Mouse (Mus musculus) embryonic facial prominence, embryonic 11.5 days (tissue): ENCODE results near the gene Hoxd8. TPM values are rescaled to one million over a fixed set of nuclear protein-coding genes. Genes with fewer than 3 reads are reported as not detected.
A peak's percentile ranks its signal among the peaks of the same experiment; 100 is the strongest.

Experiments
- ATAC-seq: fragments of 200-750 bp; cut with Nextera tagmentation; replicated peaks from 2 replicates; pipeline ENCODE4 v1.8.0; 2017; ENCODE audit warnings: low read depth; ENCODE audit not compliant: insufficient number of reproducible peaks, low FRiP score, low TSS enrichment
- DNase-seq: peaks from one replicate; pipeline ENCODE4 v3.0.0-alpha.2; 2015; ENCODE audit warnings: low spot score
- H3K27ac ChIP-seq: fragments of 300-500 bp; sonication (generic); replicated peaks from 2 replicates; pipeline ENCODE4 v1.5.1; 2014; ENCODE audit warnings: mild to moderate bottlenecking, low read depth, low read length, control low read depth
- H3K27me3 ChIP-seq: fragments of 300-500 bp; sonication (generic); 2 replicates; pipeline ENCODE4 v1.6.1; 2014; ENCODE audit warnings: mild to moderate bottlenecking, low read length, moderate library complexity, mixed read lengths; ENCODE audit not compliant: control insufficient read depth, insufficient read depth
- H3K36me3 ChIP-seq: fragments of 300-500 bp; sonication (generic); replicated peaks from 2 replicates; pipeline ENCODE4 v1.6.1; 2014; ENCODE audit warnings: low read depth, mild to moderate bottlenecking, low read length, moderate library complexity, mixed read lengths; ENCODE audit not compliant: control insufficient read depth, insufficient read depth
- H3K4me1 ChIP-seq: fragments of 300-500 bp; sonication (generic); 2 replicates; pipeline ENCODE4 v1.6.1; 2014; ENCODE audit warnings: low read length, mixed read lengths; ENCODE audit not compliant: control insufficient read depth, insufficient read depth
- H3K4me2 ChIP-seq: fragments of 300-500 bp; sonication (generic); 2 replicates; pipeline ENCODE4 v1.6.1; 2014; ENCODE audit warnings: low read depth, mild to moderate bottlenecking, control low read depth, low read length, moderate library complexity
- H3K4me3 ChIP-seq: fragments of 300-500 bp; sonication (generic); 2 replicates; pipeline ENCODE4 v1.5.1; 2014; ENCODE audit warnings: low read depth, low read length, control low read depth
- H3K9ac ChIP-seq: fragments of 300-500 bp; sonication (generic); replicated peaks from 2 replicates; pipeline ENCODE4 v1.6.1; 2014; ENCODE audit warnings: mild to moderate bottlenecking, control low read depth, low read length
- H3K9me3 ChIP-seq: fragments of 300-500 bp; sonication (generic); replicated peaks from 2 replicates; pipeline ENCODE4 v1.6.1; 2016; ENCODE audit warnings: mild to moderate bottlenecking, low read length, inconsistent platforms, mixed read lengths; ENCODE audit not compliant: control insufficient read depth
- WGBS: fragments of 180-500 bp; shearing (Covaris S2); extraction: QIAGEN DNeasy Blood & Tissue Kit; methylation state at CpG from one replicate; pipeline ENCODE4 v1.1.7; 2014; 5-methylcytosine and 5-hydroxymethylcytosine counted together
- polyA plus RNA-seq: library from polyadenylated mRNA; unstranded; fragments of >200 nt; fragmentation: Nextera tagmentation; extraction: Ambion mirVana; gene quantifications from 2 replicates; pipeline ENCODE4 v1.2.1, GENCODE M21; 2014

The Hoxd8 gene
- polyA plus RNA-seq, result 0.18 and 0.71 TPM in 2 replicates

- Histone ChIP-seq H3K4me1 (peaks cover 14% of the 10 kb centered on the region), H3K27ac (no peak within 1 kb of the TSS), H3K9ac (peak within 1 kb of the TSS; percentile 32; the same call in 1 of the 2 replicates), H3K36me3 (no peaks in the 10 kb centered on the region), H3K4me2 (peak within 1 kb of the TSS; percentile 79), H3K27me3 (peaks cover 83% of the 10 kb centered on the region), H3K4me3 (peak within 1 kb of the TSS; percentile 33), H3K9me3 (no peaks in the 10 kb centered on the region)
- ATAC-seq (no peak), DNase-seq (no peak)
- WGBS, result under 1% methylated on average over 52 of the region's 52 CpGs
These were observed at the start of gene Hoxd8 for GRCm38 (mm10) chr2:74704393-74704998. Hoxd8 (plus strand) TSS chr2:74704615.

- H3K9ac ChIP-seq, result no peak overlapping the region
- WGBS, result 3% methylated on average over 15 of the region's 20 CpGs
- no peak overlapping the region for H3K27ac ChIP-seq
- no peaks in the 10 kb centered on the region for H3K9me3 ChIP-seq
- H3K27me3 ChIP-seq, result peaks cover 70% of the 10 kb centered on the region
- ATAC-seq, result no peak
- H3K4me2 ChIP-seq, result no peak overlapping the region
- no peak overlapping the region for H3K4me3 ChIP-seq
- DNase-seq, result no peak
- H3K4me1 ChIP-seq, result no peaks in the 10 kb centered on the region; the same call in 1 of the 2 replicates
- no peaks in the 10 kb centered on the region for H3K36me3 ChIP-seq
These were observed 49.5 kb upstream of the Hoxd8 start for GRCm38 (mm10) chr2:74654743-74655419.

GRCm38 (mm10) chr2:74655420-74655781 lies 49.0 kb upstream of the Hoxd8 start:
- Histone ChIP-seq H3K4me3 (peak overlapping the region; percentile 23), H3K27ac (no peak overlapping the region), H3K4me2 (peak overlapping the region; percentile 49; the same call in 1 of the 2 replicates), H3K36me3 (no peaks in the 10 kb centered on the region), H3K9ac (no peak overlapping the region), H3K9me3 (no peaks in the 10 kb centered on the region), H3K27me3 (peaks cover 65% of the 10 kb centered on the region), H3K4me1 (no peaks in the 10 kb centered on the region; the same call in 1 of the 2 replicates)
- DNase-seq (peak; percentile 40), ATAC-seq (no peak)
- 1% methylated on average over 27 of the region's 47 CpGs for WGBS

GRCm38 (mm10) chr2:74655821-74656631 lies 48.4 kb upstream of the Hoxd8 start:
- Histone ChIP-seq H3K9me3 (no peaks in the 10 kb centered on the region), H3K4me1 (no peaks in the 10 kb centered on the region; the same call in 1 of the 2 replicates), H3K27me3 (peaks cover 65% of the 10 kb centered on the region), H3K9ac (no peak overlapping the region), H3K27ac (no peak overlapping the region), H3K36me3 (no peaks in the 10 kb centered on the region), H3K4me2 (peak overlapping the region; percentile 49; the same call in 1 of the 2 replicates), H3K4me3 (peak overlapping the region; percentile 23)
- WGBS, result 0% methylated on average over 60 of the region's 69 CpGs
- ATAC-seq, result no peak
- DNase-seq, result peak; percentile 50

GRCm38 (mm10) chr2:74656632-74657021 lies 47.8 kb upstream of the Hoxd8 start:
- Histone ChIP-seq H3K36me3 (no peaks in the 10 kb centered on the region), H3K27ac (no peak overlapping the region), H3K4me2 (no peak overlapping the region), H3K27me3 (peaks cover 67% of the 10 kb centered on the region), H3K4me1 (no peaks in the 10 kb centered on the region; the same call in 1 of the 2 replicates), H3K9me3 (no peaks in the 10 kb centered on the region), H3K9ac (no peak overlapping the region), H3K4me3 (no peak overlapping the region)
- DNase-seq (peak; percentile 29), ATAC-seq (no peak)
- WGBS, result 3% methylated on average over 4 of the region's 4 CpGs

- Histone ChIP-seq H3K4me1 (no peaks in the 10 kb centered on the region; the same call in 1 of the 2 replicates), H3K9ac (no peak overlapping the region), H3K36me3 (no peaks in the 10 kb centered on the region), H3K4me3 (no peak overlapping the region), H3K27me3 (peaks cover 67% of the 10 kb centered on the region), H3K9me3 (no peaks in the 10 kb centered on the region), H3K4me2 (no peak overlapping the region), H3K27ac (no peak overlapping the region)
- DNase-seq, result peak; percentile 38
- 2% methylated on average over 62 of the region's 62 CpGs for WGBS
- no peak for ATAC-seq
These were observed 47.0 kb upstream of the Hoxd8 start for GRCm38 (mm10) chr2:74657251-74658023.

- H3K27me3 ChIP-seq, result peaks cover 72% of the 10 kb centered on the region
- no peak overlapping the region for H3K4me3 ChIP-seq
- no peaks in the 10 kb centered on the region for H3K36me3 ChIP-seq
- WGBS, result 1% methylated on average over 15 of the region's 15 CpGs
- DNase-seq (no peak), ATAC-seq (no peak)
- H3K4me1 ChIP-seq, result no peaks in the 10 kb centered on the region; the same call in 1 of the 2 replicates
- no peaks in the 10 kb centered on the region for H3K9me3 ChIP-seq
- H3K4me2 ChIP-seq, result no peak overlapping the region
- no peak overlapping the region for H3K9ac ChIP-seq
- H3K27ac ChIP-seq, result no peak overlapping the region
These were observed 46.3 kb upstream of the Hoxd8 start for GRCm38 (mm10) chr2:74658024-74658666.
